12 mouse cellular contexts compared by ENCODE assay signal in genomic region chr16:24465633-24466032, GRCm38 (mm10).
DNase-seq lines count a peak whose midpoint lies in the region; ATAC-seq and TF ChIP-seq lines count a peak whose summit lies in the region.
"Had no signal": no experiment of that assay in that cellular context is flagged by ENCODE, and none has a peak within 500 bp of the region (broad histone marks: within the 10 kb centered on the region; RNA-seq: fewer than 3 reads in every experiment).

No protein-coding gene starts in this region.

- H3K4me3 ChIP-seq in heart, embryonic 12.5 days, result no peak overlapping the region
- H3K4me3 ChIP-seq in lung, embryonic 14.5 days (ENCODE audit: low read depth, low read length), result no peak overlapping the region
- no peak overlapping the region for H3K4me3 ChIP-seq in liver, embryonic 16.5 days (ENCODE audit: low read depth, low read length)
- H3K4me3 ChIP-seq: erythroblast, embryonic 14.5 days; limb, embryonic 12.5 days had no signal

- TF ChIP-seq CTCF in lung, embryonic 14.5 days (IDR thresholded peaks at IDR 0.05; ENCODE audit: low read depth), result no peak

- peaks cover 22% of the 10 kb centered on the region for H3K4me1 ChIP-seq in heart, embryonic 12.5 days (replicated peaks)
- H3K4me1 ChIP-seq in lung, embryonic 14.5 days (ENCODE audit: insufficient read depth), result no peaks in the 10 kb centered on the region
- H3K4me1 ChIP-seq in liver, embryonic 16.5 days (ENCODE audit: control insufficient read depth, low read depth, low read length), result no peaks in the 10 kb centered on the region; the same call in 1 of the 2 replicates

- no peak overlapping the region for H3K9ac ChIP-seq in heart, embryonic 12.5 days
- no peak overlapping the region for H3K9ac ChIP-seq in lung, embryonic 14.5 days
- H3K9ac ChIP-seq in liver, embryonic 16.5 days (ENCODE audit: low read depth, low read length), result no peak overlapping the region
- H3K9ac ChIP-seq: limb, embryonic 12.5 days had no signal

- peak; percentile 59 to 63 for DNase-seq in heart, adult 18-20 months
- DNase-seq in lung, embryonic 14.5 days, result no peak
- DNase-seq in lung, postnatal 25 days (ENCODE audit: low spot score), result no peak
- DNase-seq in cerebellum, postnatal 25 days, result peak; percentile 58 to 67
- DNase-seq in neural tube, embryonic 10.5 days (ENCODE audit: extremely low spot score, low spot score), result no peak
- DNase-seq: embryo, embryonic 11 days had no signal

- H3K9me3 ChIP-seq in heart, embryonic 12.5 days (replicated peaks), result 0 out of 2 replicates have a peak, but pooled peaks cover 3% of the 10 kb centered on the region
- H3K9me3 ChIP-seq in lung, embryonic 14.5 days (ENCODE audit: low read depth, low read length), result no peaks in the 10 kb centered on the region
- no peaks in the 10 kb centered on the region for H3K9me3 ChIP-seq in liver, embryonic 16.5 days (replicated peaks; ENCODE audit: control insufficient read depth, low read length)
- H3K9me3 ChIP-seq: limb, embryonic 12.5 days had no signal

- H3K27me3 ChIP-seq in heart, embryonic 12.5 days (replicated peaks), result no peaks in the 10 kb centered on the region
- no peaks in the 10 kb centered on the region for H3K27me3 ChIP-seq in lung, embryonic 14.5 days (ENCODE audit: insufficient read depth, low read length)
- H3K27me3 ChIP-seq in liver, embryonic 16.5 days (ENCODE audit: control insufficient read depth, insufficient read depth, low read depth, low read length), result no peaks in the 10 kb centered on the region
- H3K27me3 ChIP-seq: limb, embryonic 12.5 days; Patski had no signal

- WGBS in heart, embryonic 12.5 days, result 80% methylated on average over 5 of the region's 5 CpGs
- 65% methylated on average over 5 of the region's 5 CpGs for WGBS in lung, embryonic 14.5 days
- 61% methylated on average over 5 of the region's 5 CpGs for WGBS in liver, embryonic 16.5 days (ENCODE audit: insufficient replicate concordance)

- no peak overlapping the region for H3K4me2 ChIP-seq in heart, embryonic 12.5 days
- H3K4me2 ChIP-seq in lung, embryonic 14.5 days, result no peak overlapping the region
- H3K4me2 ChIP-seq in liver, embryonic 16.5 days (ENCODE audit: low read depth, low read length), result no peak overlapping the region
- H3K4me2 ChIP-seq: limb, embryonic 12.5 days had no signal

- H3K36me3 ChIP-seq in heart, embryonic 12.5 days, result peaks cover 4% of the 10 kb centered on the region
- H3K36me3 ChIP-seq in lung, embryonic 14.5 days (ENCODE audit: insufficient read depth), result no peaks in the 10 kb centered on the region
- no peaks in the 10 kb centered on the region for H3K36me3 ChIP-seq in liver, embryonic 16.5 days (ENCODE audit: control insufficient read depth, insufficient read depth)

- H3K27ac ChIP-seq in heart, embryonic 12.5 days (ENCODE audit: poor library complexity, severe bottlenecking), result no peak overlapping the region
- no peak overlapping the region for H3K27ac ChIP-seq in lung, embryonic 14.5 days (ENCODE audit: low read depth)
- no peak overlapping the region for H3K27ac ChIP-seq in liver, embryonic 16.5 days (ENCODE audit: low read length)
- H3K27ac ChIP-seq: limb, embryonic 12.5 days had no signal

- ATAC-seq in heart, embryonic 12.5 days (ENCODE audit: insufficient number of reproducible peaks, low FRiP score), result no peak
- ATAC-seq in lung, embryonic 14.5 days (ENCODE audit: insufficient read depth), result peak; percentile 44; the same call in 1 of the 2 replicates
- 0 out of 2 replicates have a peak, but pooled peaks have one; percentile 24 for ATAC-seq in liver, embryonic 16.5 days (ENCODE audit: low read depth)
- ATAC-seq: inflammation-experienced regulatory T-cells, adult 6 months; Patski had no signal

Comparison
In these comparisons a context has a peak if more than half of its experiments do, and no peak if none do; other contexts are left out.
1. DNase-seq: peak in heart, adult 18-20 months (2 of 2) and cerebellum, postnatal 25 days (2 of 2); none in lung, embryonic 14.5 days (single experiment), lung, postnatal 25 days (single experiment) and neural tube, embryonic 10.5 days (single experiment).